Mouse (Mus musculus) midbrain, embryonic 16.5 days (tissue): ENCODE results near the gene Spats1. TPM values are rescaled to one million over a fixed set of nuclear protein-coding genes. Genes with fewer than 3 reads are reported as not detected.

Experiments
- ATAC-seq: fragments of 200-750 bp; cut with Nextera tagmentation; 2 replicates; pipeline ENCODE4 v1.8.0; 2017; ENCODE audit warnings: moderate TSS enrichment
- H3K27ac ChIP-seq: fragments of 300-500 bp; sonication (generic); 2 replicates; pipeline ENCODE4 v1.5.1; 2014; ENCODE audit warnings: mild to moderate bottlenecking, low read length, mixed read lengths
- H3K27me3 ChIP-seq: fragments of 300-500 bp; sonication (generic); 2 replicates; pipeline ENCODE4 v1.6.1; 2014; ENCODE audit warnings: low read depth, low read length, mixed read lengths; ENCODE audit not compliant: control insufficient read depth, insufficient read depth
- H3K36me3 ChIP-seq: fragments of 300-500 bp; sonication (generic); 2 replicates; pipeline ENCODE4 v1.6.1; 2014; ENCODE audit warnings: mild to moderate bottlenecking, low read length, moderate library complexity, mixed read lengths; ENCODE audit not compliant: control insufficient read depth, insufficient read depth
- H3K4me1 ChIP-seq: fragments of 300-500 bp; sonication (generic); 2 replicates; pipeline ENCODE4 v1.6.1; 2014; ENCODE audit warnings: mild to moderate bottlenecking, low read length, mixed read lengths; ENCODE audit not compliant: control insufficient read depth, insufficient read depth
- H3K4me2 ChIP-seq: fragments of 300-500 bp; sonication (generic); 2 replicates; pipeline ENCODE4 v1.6.1; 2014; ENCODE audit warnings: mild to moderate bottlenecking, low read length, mixed read lengths
- H3K4me3 ChIP-seq: fragments of 300-500 bp; sonication (generic); 2 replicates; pipeline ENCODE4 v1.5.1; 2014; ENCODE audit warnings: low read depth, mild to moderate bottlenecking, low read length, moderate library complexity, mixed read lengths
- H3K9ac ChIP-seq: fragments of 300-500 bp; sonication (generic); 2 replicates; pipeline ENCODE4 v1.6.1; 2014; ENCODE audit warnings: low read depth, low read length, mixed read lengths
- H3K9me3 ChIP-seq: fragments of 300-500 bp; sonication (generic); replicated peaks from 2 replicates; pipeline ENCODE4 v1.6.1; 2014; ENCODE audit warnings: mild to moderate bottlenecking, low read length, mixed read lengths; ENCODE audit not compliant: control insufficient read depth, poor library complexity, severe bottlenecking
- WGBS: fragments of 180-500 bp; shearing (Covaris S2); extraction: QIAGEN DNeasy Blood & Tissue Kit; methylation state at CpG from one replicate; pipeline ENCODE4 v1.1.7; 2014; 5-methylcytosine and 5-hydroxymethylcytosine counted together
- polyA plus RNA-seq: library from polyadenylated mRNA; unstranded; fragments of >200 nt; fragmentation: Nextera tagmentation; extraction: Ambion mirVana; gene quantifications from 2 replicates; pipeline ENCODE4 v1.2.1, GENCODE M21; 2015

Spats1 gene
- polyA plus RNA-seq, 1 experiment from 2014 or later, result 3.1 TPM

- H3K27me3 ChIP-seq, result no peaks in the 10 kb centered on the region
- WGBS, result 9% methylated on average over 3 of the region's 3 CpGs
- H3K4me1 ChIP-seq, result peaks cover 5% of the 10 kb centered on the region
- H3K4me2 ChIP-seq, result no peak overlapping the region
- peaks cover 16% of the 10 kb centered on the region for H3K36me3 ChIP-seq
- H3K9me3 ChIP-seq, result no peaks in the 10 kb centered on the region
- H3K9ac ChIP-seq, result no peak overlapping the region
- no peak overlapping the region for H3K27ac ChIP-seq
- H3K4me3 ChIP-seq, result no peak overlapping the region
- ATAC-seq, result peak; percentile 67; the same call in 1 of the 2 replicates
Observed at GRCm38 (mm10) chr17:45403207-45403606, 72.0 kb downstream of the Spats1 start.

DNA sequence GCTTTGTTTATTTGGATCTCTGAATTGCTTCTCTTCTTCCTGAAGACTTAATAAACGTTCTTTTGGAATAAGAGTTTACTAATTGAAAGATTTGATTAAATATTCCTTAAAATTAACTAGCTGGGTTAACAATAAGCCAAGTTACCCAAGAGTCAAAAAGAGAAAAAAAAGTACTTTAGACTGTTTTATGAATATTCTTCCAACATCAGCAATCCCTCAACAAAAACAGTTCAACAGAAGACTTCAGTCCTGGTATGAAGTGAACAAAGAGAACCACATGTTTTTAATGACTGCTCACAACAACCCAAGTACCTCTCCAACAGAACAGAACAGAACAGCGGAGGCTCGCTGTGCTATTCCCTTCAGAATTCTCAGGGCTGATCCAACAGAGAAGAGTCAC lies 72.6 kb downstream of the Spats1 start:
- Histone ChIP-seq H3K9ac (no peak overlapping the region), H3K27ac (no peak overlapping the region), H3K4me3 (no peak overlapping the region), H3K36me3 (peaks cover 15% of the 10 kb centered on the region), H3K9me3 (no peaks in the 10 kb centered on the region), H3K4me2 (no peak overlapping the region), H3K4me1 (peaks cover 5% of the 10 kb centered on the region), H3K27me3 (no peaks in the 10 kb centered on the region)
- ATAC-seq, result 0 out of 2 replicates have a peak, but pooled peaks have one; percentile 51
- WGBS, result 84% methylated on average over 3 of the region's 3 CpGs

- H3K4me3 ChIP-seq, result no peak overlapping the region
- peaks cover 5% of the 10 kb centered on the region for H3K4me1 ChIP-seq
- 94% methylated on average over 1 of the region's 1 CpGs for WGBS
- peaks cover 10% of the 10 kb centered on the region for H3K36me3 ChIP-seq
- H3K9ac ChIP-seq, result no peak overlapping the region
- no peaks in the 10 kb centered on the region for H3K9me3 ChIP-seq
- no peak overlapping the region for H3K4me2 ChIP-seq
- no peaks in the 10 kb centered on the region for H3K27me3 ChIP-seq
- H3K27ac ChIP-seq, result no peak overlapping the region
- no peak for ATAC-seq
Observed at GRCm38 (mm10) chr17:45402126-45402525, 73.1 kb downstream of the Spats1 start.

GRCm38 (mm10) chr17:45401126-45401905 lies 73.9 kb downstream of the Spats1 start:
- H3K9ac ChIP-seq, result no peak overlapping the region
- peaks cover 5% of the 10 kb centered on the region for H3K4me1 ChIP-seq
- no peaks in the 10 kb centered on the region for H3K9me3 ChIP-seq
- no peak overlapping the region for H3K4me2 ChIP-seq
- 91% methylated on average over 5 of the region's 5 CpGs for WGBS
- H3K36me3 ChIP-seq, result peaks cover 5% of the 10 kb centered on the region; the same call in 1 of the 2 replicates
- ATAC-seq, result no peak
- no peaks in the 10 kb centered on the region for H3K27me3 ChIP-seq
- no peak overlapping the region for H3K27ac ChIP-seq
- H3K4me3 ChIP-seq, result no peak overlapping the region

DNA sequence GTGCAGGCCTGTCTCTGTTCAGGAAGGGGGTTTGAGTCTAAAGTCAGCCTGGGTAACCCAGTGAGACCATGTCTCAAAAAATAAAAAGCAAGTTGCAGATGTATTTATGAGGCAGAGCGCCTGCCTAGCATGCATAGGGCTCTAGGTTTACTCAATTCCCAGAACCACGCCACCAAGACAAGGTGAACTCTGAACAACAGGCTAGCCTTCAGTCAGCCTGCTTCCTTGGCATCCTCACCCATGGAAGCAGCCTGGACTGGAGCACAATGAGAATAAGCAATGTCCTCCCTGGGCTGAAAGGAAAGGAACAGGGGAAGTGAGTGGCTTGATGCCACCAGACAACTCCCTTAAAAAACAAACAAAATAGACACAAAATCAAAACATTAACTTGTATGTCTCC lies 77.2 kb downstream of the Spats1 start:
- Histone ChIP-seq H3K4me2 (no peak overlapping the region), H3K27me3 (no peaks in the 10 kb centered on the region), H3K36me3 (no peaks in the 10 kb centered on the region), H3K4me3 (no peak overlapping the region), H3K4me1 (peaks cover 4% of the 10 kb centered on the region), H3K9ac (no peak overlapping the region), H3K9me3 (no peaks in the 10 kb centered on the region), H3K27ac (no peak overlapping the region)
- ATAC-seq, result no peak
- 93% methylated on average over 2 of the region's 2 CpGs for WGBS

DNA sequence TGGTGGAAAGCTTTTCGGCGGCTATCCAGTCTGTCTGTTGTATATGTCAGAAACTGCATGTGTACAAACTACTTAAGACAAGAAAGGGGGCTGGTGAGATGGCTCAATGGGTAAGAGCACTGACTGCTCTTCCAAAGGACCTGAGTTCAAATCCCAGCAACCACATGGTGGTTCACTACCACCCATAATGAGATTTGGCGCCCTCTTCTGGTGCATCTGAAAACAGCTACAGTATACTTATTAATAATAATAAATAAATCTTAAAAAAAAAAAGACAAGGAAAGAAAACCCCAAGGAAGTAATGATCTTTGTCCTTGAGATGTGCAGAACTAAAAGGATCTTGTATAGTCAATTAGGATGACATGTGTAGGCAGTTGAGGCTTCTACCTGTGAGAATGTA lies 77.7 kb downstream of the Spats1 start:
- 75% methylated on average over 3 of the region's 3 CpGs for WGBS
- H3K9me3 ChIP-seq, result no peaks in the 10 kb centered on the region
- ATAC-seq, result no peak

GRCm38 (mm10) chr17:45394612-45395011 lies 80.6 kb downstream of the Spats1 start:
- Histone ChIP-seq H3K9me3 (no peaks in the 10 kb centered on the region), H3K4me1 (no peaks in the 10 kb centered on the region)

More for the DNA sequence above, 77.7 kb downstream of the Spats1 start:
- Histone ChIP-seq H3K27ac (no peak overlapping the region), H3K9ac (no peak overlapping the region), H3K36me3 (peaks cover 3% of the 10 kb centered on the region; the same call in 1 of the 2 replicates), H3K4me1 (no peaks in the 10 kb centered on the region), H3K4me3 (no peak overlapping the region), H3K27me3 (no peaks in the 10 kb centered on the region), H3K4me2 (no peak overlapping the region)

GRCm38 (mm10) chr17:45393765-45394164 lies 81.5 kb downstream of the Spats1 start:
- Histone ChIP-seq H3K4me1 (no peaks in the 10 kb centered on the region), H3K4me2 (no peak overlapping the region), H3K4me3 (no peak overlapping the region), H3K27me3 (no peaks in the 10 kb centered on the region), H3K9me3 (no peaks in the 10 kb centered on the region), H3K36me3 (peaks cover 15% of the 10 kb centered on the region), H3K9ac (no peak overlapping the region), H3K27ac (no peak overlapping the region)
- no peak for ATAC-seq
- WGBS, result 92% methylated on average over 3 of the region's 3 CpGs

More at GRCm38 (mm10) chr17:45394612-45395011, 80.6 kb downstream of the Spats1 start:
- peaks cover 15% of the 10 kb centered on the region for H3K36me3 ChIP-seq
- ATAC-seq, result no peak
- H3K27ac ChIP-seq, result no peak overlapping the region
- no peaks in the 10 kb centered on the region for H3K27me3 ChIP-seq
- 79% methylated on average over 9 of the region's 9 CpGs for WGBS
- H3K4me2 ChIP-seq, result no peak overlapping the region
- no peak overlapping the region for H3K4me3 ChIP-seq
- no peak overlapping the region for H3K9ac ChIP-seq
